Mouse (Mus musculus) ES-Bruce4 (cell line): ENCODE measurements around the gene Lipc.

Experiments used
- CTCF ChIP-seq: IDR thresholded peaks from one replicate; pipeline ENCODE4 v1.8.1; 2011; ENCODE audit warnings: low read depth, low read length
- POLR2A ChIP-seq: IDR thresholded peaks from one replicate; pipeline ENCODE4 v1.8.1; 2011; ENCODE audit warnings: low read length; ENCODE audit not compliant: insufficient read depth

DNA sequence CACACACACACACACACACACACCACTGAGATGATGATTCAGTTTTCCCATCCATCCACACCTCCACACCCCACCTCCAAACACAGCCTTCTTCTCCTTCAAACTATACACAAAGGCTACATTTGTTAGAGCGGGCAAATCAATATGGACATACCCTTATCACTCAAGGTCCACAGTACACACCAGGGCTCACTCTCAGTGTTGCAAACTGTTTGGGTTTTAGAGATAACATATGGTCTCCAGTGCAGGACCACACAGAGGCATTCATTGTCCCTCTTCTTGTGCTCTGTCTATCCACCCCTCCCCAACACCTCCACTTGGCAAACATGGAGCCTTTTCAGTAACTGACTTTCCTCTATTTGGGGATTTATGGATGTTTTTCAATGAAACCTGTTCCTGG, 29.7 kb upstream of the Lipc start:
- TF ChIP-seq CTCF (no peak), POLR2A (no peak)
